Mouse (Mus musculus) lung, postnatal 4 days (tissue): ENCODE results near the gene Srm.

Experiments used
- DNase-seq, 2 experiments: peaks; one replicate each; pipeline ENCODE4 v3.0.0; 2021

The Srm gene

DNA sequence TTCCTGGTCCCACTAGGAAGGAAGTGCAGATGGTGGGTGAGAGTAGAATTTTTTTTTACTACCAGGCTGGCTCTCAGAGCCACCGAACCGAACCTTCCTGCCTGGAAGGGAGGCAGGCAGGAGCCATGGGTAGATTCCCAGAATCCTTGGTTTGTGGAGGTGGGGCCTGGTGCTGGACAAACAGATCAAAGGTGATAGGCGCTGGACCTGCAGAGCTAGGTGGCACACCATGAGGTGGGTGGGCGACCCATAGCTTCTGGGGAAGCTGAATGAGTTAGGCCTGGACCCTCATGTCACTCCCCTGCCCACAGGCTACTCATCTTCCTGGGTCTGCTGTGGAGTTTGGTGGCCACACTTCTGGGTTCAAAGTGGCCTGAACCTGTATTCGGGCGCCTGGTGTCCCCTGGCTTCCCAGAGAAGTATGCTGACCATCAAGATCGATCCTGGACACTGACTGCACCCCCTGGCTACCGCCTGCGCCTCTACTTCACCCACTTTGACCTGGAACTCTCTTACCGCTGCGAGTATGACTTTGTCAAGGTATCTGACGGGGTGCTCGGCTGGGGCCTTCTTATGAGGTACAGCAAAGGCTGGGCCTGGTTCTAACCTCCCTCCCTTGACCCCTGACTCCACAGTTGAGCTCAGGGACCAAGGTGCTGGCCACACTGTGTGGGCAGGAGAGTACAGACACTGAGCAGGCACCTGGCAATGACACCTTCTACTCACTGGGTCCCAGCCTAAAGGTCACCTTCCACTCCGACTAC lies 11.2 kb downstream of the Srm start, which contains the start of gene Masp2:
TSS of gene Masp2 (plus strand) at position 198 of the 764 bp plus-strand sequence.
- DNase-seq, result peak in 1 of 2 experiments; percentile 11

DNA sequence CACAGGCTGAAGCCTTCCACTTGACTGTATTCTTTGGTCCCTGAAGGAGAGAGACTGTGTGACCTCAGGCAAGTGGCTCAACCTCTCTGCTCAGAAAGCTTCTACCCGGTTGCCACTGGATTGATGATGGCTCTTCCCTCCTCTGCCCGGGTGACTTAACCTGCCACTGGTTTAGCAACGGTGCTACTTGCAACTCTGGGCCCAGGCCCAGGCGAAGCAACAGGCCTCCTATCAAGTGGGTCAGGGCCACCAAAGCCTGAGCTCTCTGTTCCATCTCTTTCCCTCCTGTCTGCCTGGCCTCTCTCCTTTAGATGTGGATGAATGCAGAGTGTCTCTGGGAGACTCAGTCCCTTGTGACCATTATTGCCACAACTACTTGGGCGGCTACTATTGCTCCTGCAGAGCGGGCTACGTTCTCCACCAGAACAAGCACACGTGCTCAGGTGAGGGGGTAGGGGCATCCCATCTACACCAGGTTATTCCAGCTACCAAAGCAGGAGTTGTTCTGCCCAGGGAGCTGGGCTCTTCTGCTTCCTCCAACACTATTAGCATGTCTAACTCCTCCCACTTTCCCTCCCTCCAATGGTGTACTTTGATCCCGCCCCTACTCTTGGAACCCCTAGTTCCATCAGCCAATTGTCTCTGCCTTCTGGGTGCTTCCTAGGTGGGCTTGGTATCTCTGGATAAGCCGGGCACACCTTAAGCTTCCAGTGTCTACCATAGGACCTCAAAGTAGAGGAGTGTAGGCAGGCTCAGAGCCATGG lies 12.3 kb downstream of the Srm start:
- peak in 1 of 2 experiments; percentile 15 for DNase-seq

DNA sequence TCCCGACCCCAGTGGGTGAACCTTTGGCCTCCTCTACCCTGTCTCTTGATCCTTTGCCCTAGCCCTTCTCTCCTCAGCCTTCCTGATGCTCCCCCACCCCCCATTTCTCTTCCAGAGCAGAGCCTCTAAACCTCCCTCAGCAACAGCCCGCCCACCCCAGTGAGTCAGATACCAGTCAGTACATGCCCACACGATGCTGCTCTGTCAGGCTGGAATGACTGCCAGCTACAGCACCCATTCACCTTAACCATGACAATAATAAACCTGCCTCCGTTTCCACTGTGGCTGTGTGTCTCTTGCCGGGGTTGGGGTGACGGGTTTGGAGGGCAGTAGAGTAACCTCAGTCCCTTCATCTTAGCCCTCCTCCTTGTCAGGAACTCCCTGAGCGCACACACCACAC lies 12.8 kb downstream of the Srm start:
- peak in 1 of 2 experiments; percentile 10 for DNase-seq

DNA sequence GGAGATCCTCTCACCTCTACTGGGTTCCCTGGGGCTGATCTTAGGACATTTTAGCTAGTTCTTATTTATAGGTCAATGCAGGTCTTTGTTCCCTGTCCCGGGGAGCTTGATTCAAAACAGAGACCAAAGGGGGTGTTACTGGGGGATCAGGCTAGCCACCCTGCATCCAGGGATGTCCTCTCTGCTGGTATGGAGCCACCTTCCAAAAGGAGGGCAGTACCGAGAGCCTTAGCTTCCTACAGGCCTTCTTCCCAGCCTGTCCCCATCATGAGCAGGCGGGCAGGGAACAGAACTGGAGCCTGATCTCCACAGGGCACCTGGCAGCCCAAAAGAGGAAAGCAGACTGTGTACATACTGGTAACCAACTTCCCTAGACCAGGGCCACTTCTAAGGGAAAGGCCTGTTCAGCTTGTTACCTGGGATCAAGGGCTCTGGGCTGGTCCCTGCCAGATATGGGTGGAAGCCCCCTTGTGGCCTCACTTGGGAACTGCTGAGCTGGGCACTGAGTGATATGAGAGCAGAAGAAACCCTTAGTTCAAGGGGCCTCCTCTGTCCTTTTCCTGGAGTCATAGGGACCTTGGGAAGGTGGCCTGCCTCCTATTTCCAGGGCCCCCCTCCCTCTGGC lies 13.3 kb downstream of the Srm start:
- DNase-seq, result peak; percentile 65 to 76

DNA sequence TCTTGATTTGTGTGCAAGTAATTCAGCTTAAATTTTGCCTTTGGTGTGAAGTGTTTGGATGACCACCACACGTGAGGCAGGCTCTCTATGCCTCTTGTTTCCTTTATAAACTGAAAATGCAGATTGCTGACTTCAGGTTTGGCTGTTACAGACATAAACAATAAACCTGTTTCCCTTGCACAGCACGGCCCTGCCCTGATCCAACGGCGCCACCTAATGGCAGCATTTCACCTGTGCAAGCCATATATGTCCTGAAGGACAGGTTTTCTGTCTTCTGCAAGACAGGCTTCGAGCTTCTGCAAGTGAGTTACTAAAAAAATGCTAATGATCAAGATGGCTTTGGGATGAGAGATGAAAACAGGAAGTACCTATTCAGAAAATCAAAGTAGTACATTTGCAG lies 16.5 kb downstream of the Srm start:
- peak; percentile 74 to 84 for DNase-seq

DNA sequence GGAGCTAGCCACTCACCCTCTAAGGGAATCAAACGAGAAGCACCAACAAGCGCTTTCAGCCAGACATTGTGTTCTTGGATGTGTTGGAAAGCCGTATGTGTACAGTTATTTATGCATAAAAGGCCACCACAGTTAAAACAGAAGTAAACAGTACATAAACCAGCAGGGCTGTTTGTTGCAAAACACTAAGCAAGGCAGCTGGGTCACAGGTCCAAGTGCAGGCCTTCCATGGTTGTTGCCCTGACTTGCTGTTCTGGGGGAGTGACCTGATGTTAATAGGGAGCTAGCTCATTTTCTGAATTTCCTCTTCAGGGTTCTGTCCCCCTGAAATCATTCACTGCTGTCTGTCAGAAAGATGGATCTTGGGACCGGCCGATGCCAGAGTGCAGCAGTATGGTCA lies 18.5 kb downstream of the Srm start:
- no peak for DNase-seq

DNA sequence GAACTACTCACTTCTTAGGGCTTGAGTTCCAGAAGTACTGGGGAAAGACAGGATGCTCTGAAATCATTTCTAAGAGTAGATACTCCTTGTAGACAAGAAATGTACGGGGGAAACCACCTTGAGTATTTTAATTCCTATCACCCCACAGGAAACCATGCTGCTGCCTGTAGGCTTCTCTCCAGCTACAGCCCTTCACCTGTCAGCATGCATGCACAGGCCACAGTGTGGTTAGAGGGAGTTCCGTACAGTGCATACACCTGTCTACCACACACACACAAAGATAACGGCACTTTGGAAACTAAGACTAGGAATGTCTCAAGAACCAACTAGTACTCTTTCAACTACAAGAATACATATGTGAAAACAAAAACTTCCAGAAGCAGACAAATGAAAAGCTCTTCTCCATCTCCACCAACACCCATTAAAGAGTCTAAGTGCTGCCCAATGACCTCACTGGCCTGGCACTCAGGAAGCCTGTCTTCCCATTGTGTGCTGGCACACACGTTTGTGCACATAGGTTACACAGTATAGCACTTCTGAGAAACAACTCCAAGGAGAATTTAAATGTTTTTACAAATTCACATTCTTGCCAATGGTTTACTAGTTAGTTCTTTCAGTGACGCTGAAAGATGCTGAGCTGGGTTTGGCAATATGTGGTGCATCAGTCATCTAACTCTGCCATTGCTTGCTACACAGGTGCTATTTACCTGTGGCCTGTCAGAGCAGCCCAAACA lies 19.5 kb downstream of the Srm start:
- DNase-seq, result no peak

DNA sequence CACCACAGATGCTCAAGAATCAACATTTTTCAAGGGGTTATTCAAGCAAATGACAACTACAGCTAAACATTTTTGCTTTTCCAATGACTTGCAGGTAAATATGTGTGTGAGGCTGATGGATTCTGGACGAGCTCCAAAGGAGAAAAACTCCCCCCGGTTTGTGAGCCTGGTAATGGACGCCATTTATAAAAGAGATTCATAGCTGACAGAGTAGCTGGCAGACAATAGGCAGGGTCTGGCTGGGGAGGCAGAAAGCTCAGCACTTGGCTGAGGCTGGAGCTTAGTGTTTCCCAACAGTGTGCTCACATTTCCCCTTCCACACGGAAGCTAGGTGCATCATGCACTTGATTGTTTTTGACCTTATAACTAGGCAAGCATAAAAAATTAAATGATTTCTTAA lies 21.3 kb downstream of the Srm start:
- DNase-seq, result no peak

DNA sequence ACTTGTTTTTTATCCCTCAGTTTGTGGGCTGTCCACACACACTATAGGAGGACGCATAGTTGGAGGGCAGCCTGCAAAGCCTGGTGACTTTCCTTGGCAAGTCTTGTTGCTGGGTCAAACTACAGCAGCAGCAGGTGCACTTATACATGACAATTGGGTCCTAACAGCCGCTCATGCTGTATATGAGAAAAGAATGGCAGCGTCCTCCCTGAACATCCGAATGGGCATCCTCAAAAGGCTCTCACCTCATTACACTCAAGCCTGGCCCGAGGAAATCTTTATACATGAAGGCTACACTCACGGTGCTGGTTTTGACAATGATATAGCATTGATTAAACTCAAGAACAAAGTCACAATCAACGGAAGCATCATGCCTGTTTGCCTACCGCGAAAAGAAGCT lies 22.4 kb downstream of the Srm start:
- DNase-seq, result no peak

DNA sequence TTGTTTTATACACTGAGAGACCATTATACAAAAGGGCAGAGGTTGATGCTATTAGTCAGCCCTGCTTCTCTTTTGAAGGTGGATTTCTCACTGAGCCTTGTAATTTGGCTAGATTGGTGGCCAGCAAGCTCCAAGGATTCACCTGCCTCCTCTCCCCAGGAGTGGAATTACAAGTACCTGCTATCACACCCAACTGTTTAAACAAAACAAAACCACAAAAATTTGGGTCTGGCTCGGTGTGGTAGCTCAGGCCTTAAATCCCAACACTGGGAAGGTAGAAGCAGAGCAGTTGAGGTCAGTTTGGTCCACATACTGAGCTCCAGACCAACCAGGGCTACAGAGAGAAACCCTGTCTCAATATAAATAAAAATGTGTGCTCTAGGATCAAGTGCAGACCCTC lies 28.5 kb downstream of the Srm start:
- DNase-seq, result no peak

DNA sequence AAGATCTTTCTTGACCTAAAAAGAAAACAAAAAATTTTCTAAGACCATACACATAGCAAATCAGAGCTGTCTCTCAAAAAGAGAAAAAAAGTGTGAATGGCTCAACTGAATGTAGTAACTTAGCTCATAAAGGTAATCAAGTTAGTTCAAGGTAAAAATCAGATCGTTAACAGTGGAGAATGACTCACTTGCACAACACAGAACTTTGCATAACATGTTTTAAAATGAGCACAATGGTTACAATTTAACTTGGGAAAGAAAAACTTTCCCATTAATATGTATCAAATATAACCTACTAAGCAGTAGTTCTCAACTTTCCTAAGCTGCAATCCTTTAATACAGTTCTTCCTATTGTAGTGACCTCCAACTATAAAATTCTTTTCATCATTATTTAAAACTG lies 29.4 kb downstream of the Srm start:
- DNase-seq, result no peak

DNA sequence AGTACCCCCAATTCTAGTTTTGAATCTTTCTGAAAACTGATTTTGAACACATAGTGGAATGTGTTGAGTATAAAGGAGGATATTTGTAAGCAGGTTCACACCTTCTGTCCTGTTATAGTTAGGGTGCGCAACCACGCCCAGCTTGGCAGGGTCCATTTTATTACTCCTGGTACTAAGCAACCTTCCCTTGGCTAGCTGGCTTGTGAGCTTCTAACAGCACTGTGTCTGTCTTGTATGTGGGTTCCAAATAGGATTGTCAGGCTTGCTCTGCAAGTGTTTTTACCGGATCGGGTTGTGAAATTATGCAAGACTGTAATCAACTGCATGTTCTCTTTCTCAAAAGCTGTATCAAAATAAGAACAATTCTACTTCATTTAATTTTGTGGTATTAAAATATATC lies 31.2 kb downstream of the Srm start:
- DNase-seq, result no peak

DNA sequence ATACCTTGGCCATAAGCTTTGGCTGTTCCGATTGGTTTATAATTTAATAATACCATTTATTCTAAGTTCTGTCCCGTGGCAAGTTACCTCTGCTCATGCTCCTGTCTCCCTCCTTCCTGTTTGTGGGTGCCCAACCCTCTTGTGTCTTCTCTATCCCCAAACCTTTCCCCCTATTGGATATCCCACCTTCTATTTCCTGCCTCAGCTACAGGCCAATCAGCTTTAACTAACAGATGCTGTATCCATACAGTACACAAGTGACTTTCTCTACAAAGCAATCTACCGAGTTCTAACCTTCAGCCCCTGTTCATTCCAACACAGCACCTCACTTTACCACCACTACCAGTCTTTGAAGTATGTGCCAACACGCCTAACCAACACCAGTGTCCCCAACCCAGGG lies 32.3 kb downstream of the Srm start:
- DNase-seq, result no peak

DNA sequence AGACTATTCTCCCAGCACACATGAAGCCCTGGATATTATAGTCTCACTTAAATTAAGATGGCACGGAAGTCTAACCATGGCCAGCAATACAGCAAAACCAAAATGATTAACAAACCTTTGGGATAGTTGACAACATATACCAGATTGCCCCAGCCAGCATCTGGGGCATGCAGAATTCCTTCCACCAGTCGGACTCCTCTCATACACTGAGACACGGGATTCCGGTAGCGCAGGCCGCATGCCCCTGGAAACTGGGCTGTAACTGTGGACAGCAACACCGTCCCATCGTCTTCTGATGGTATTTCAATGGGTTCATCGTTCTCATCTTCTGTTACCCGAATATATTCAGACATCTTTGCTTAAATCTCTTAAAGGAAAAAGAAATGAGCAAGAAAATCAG lies 33.7 kb downstream of the Srm start:
- no peak for DNase-seq

DNA sequence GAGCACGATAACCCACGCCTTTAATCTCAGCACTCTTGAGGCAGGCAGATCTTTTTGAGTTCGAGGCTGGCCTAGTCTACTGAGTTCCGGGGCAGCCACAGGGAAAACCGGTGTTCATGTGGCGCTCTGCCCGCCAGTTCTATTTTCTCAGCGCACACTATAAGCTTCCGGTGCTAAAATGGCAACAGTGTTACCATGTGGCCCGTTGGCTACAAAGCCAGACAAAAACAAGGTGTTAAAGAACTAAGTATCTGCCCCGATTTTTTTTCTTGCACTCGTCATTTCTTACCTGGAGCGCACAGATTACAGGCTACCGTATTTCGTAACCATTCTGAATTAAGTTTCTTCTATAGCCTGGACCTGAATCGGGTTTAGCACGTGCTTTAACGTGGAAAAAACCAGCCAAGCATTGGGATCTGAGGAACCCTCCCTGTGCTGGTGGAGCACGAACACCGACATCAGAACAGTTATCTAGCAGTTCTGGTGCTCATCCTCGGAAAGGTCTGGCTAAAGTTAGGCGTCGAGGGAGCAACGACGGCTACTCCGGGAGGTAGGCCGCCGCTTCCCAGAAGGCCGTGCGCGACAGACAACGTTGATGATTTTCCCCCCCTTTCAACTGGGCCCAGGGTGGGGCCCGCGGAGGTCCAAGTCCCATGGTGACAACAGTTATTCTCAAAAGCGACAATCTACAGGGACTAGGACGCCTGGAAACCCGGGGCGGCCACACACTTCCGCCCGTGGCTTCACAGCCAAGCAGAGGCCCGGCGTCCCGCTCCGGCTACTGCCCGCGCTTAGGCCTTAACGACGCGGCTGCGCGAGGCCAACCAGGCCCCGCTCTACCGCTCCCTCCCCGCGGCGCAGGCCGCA lies 34.7 kb downstream of the Srm start:
- DNase-seq, result peak; percentile 38 to 49

DNA sequence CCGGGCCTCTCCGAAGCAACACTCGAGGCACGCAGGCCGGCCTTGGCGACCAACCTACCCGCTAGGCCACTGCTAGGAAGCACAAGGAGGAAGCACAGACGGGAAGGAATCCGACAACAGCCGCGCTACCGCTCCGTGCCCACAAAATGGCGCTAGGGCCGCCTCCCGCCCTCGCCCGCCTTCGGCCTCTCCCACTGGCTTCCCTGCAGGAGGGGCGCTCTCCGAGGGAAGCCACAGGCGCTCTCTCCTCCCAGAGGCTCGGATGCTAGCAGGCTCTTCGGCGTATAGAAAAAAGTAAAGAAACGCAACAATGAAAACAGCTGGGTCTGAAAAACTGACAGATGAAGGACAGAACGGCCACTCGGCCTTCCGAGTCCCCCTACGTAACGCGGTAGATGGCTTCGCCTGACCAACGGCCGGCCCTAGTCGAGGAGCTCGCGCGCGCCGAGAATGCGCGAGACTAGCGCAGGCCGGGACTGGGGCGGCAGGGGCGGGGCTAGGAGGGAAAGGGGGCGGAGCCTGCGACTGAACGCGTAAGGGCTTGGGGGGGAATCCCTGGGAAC lies 35.4 kb downstream of the Srm start, which contains the start of gene Tardbp:
TSS of gene Tardbp (minus strand) at position 397 of the 563 bp plus-strand sequence.
- peak; percentile 97 to 98 for DNase-seq

DNA sequence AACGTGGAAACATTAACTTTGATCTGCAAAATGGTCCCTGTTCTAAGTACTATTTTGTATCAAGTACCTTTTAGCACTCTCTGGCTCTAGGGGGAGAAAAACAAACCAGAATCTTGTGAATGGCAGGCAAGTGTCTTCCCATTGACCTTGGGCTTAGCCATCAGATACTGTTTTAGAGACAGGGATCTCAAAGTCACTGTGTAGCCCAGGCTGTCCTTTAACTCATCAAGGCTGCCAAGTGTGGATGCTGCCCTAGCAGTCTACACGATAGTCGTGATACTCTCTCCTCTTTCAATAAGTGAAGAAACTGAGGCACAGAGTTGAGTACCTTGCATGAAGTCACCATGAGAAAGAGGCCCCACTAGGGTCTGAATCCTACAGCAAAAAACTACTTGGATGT lies 35.9 kb downstream of the Srm start:
- no peak for DNase-seq

DNA sequence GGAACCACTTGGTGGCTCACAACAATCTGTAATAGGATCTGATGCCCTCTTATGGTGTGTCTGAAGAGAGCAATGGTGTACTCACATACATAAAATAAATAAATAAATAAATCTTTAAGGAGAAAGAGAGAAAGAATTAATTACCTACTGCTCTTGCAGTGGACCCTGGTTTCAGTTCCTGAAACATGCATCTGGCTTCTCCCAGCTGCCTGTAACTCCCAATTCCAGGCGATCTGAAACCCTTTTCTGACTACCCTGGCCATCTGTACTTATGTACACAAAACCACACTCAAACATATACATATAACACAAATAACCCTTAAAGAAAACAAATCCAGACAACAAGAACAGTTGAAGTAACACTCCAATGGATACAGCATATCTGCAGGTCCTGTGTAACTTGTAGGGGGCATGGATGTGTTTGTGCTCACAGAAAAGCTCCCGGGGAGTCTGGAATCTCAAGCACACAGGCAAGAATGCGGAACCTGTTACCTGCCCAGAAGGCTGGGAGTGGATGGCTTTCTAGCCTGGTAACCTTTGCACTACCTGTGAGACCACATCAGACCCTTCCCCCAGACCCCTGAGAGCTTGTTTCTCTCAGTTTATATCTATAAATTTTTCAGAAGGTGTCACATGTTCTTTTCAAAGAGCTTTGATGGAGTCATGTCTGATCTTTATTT lies 40.9 kb downstream of the Srm start:
- peak; percentile 39 to 47 for DNase-seq

DNA sequence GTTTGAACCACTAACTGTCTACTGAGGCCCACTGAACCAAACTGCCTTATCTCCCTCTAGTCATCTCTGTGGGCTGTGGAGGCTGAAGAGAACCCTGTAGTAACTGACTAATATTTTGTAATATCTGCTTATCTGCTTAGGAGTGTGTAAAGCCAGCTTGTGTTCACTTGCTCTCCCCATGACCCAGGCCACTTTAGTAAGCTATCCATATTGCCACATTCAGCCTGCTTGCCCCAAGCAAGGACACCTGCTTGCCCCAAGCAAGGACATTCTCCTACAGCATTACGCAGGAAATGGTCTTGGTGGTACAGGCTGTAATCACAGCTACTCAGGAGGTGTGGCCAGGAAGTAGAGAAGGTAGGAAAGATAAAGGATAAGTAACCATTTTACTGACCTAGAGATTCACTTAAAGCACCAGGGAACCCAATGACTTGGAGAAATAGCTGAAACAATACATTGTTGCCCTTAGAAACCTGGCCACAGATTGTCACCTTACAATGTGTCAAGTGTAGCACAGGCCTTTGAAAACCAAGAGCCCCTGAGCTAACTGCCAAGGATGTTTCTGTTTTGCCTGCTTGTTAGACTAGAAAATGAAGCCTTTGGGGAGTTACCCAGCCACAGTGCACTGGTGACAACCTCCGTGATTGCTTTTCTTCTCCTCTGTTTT lies 42.2 kb downstream of the Srm start:
- DNase-seq, result no peak

DNA sequence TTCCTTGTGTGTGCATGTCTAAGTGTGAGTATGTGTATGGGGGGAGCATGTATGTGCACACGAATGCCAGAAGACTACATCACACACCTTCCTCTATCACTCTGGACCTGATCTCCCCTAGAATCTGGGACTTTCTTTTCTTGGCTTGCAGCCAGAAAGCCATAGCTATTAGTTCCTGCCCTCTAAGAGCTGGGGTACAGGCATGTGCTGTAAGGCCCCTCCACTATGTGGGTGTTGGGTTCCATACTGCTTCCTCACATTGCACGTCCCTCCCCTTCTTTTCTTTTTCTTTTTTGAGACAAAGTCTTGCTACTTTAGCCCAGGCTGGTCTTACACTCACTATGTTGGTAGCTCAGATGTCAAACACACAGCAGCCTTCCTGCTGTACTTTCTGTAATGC lies 44.0 kb downstream of the Srm start:
- no peak for DNase-seq

DNA sequence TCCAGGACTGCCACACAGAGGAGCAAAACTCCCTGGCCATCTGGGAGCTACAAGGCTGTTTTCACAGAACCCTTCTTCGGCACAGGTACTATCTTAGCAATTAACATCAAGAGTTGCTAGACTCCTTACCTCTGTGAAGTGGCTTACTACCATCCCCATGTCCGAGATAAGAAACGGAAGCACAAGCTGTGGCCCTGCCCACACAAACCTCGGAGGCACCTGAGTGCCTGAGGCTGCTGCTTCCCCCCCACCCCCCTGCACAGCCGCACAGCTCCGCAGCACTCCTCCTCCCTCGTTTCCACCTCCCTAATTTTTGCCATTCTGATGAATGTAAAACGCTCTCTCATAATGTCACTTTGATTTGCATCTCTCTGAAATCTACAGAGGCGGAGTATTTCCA lies 47.0 kb downstream of the Srm start:
- no peak for DNase-seq
